In the genomic region with DNA sequence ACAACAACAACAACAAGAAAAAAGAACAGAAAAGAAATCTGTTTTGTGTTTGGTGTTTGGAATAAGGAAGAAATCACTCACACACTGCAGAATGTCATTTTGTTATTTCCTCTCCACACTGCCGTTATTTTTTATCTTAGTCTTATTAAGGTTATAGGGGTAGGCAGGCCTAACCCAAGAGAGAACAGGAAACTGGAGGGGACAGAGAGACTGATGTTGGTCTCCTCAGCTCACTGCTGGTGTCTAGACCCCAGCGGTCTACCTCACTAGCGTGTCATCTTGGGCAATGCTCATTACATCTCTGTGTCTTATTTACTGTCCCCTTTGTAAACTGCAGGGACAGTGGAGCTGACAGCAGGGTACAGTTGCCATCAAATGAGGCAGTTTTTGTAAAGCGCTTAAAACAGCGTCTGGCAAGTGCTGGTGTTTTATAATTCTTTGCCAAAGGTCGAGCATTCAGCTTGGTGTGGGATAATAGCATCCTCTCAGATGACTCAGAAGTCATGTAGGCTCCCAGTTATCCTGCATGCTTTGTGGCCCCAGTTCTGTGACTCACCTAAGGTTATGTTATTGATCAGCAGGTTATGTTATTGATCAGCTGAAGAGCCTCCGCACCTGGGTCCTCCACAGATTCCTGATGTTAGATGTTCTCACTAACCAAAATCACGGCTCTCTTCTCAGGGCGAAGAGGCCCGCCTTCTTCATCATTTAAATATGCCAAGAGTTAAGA, we compare ENCODE assay signal across 32 mouse cellular contexts. TPM values are rescaled to one million over a fixed set of nuclear protein-coding genes. Genes with fewer than 3 reads are reported as not detected.
A peak's percentile ranks its signal among the peaks of the same experiment; 100 is the strongest.
DNase-seq lines count a peak whose midpoint lies in the region; ATAC-seq and TF ChIP-seq lines count a peak whose summit lies in the region.
"Had no signal": no experiment of that assay in that cellular context is flagged by ENCODE, and none has a peak within 500 bp of the region (broad histone marks: within the 10 kb centered on the region; RNA-seq: fewer than 3 reads in every experiment).

No protein-coding gene starts in this region.

- TF ChIP-seq CTCF in thymus, adult 2 months (IDR thresholded peaks at IDR 0.05; ENCODE audit: borderline replicate concordance, control insufficient read depth, extremely low read depth, insufficient read depth, low read length, poor library complexity) = no peak

- H3K27me3 ChIP-seq in thymus, adult 2 months (ENCODE audit: control insufficient read depth, insufficient read depth, low read length) = no peaks in the 10 kb centered on the region
- H3K27me3 ChIP-seq: heart, embryonic 15.5 days; liver, embryonic 12.5 days; midbrain, embryonic 15.5 days had no signal

- no peak for DNase-seq in thymus, adult 2 months
- no peak for DNase-seq in thymus, postnatal 36 days
- no peak for DNase-seq in frontal cortex, adult 2 months (ENCODE audit: extremely low spot score in 1 of 2, low spot score in 1 of 2)
- DNase-seq in retina, embryonic 14.5 days (ENCODE audit: low spot score) = no peak
- no peak for DNase-seq in left cerebral cortex, adult 9 months (ENCODE audit: low spot score in 2 of 2)
- DNase-seq: adrenal gland, postnatal 25 days; cerebellum, adult 18-20 months; cerebellum, postnatal 10 days; heart, postnatal 36 days; kidney, adult 18-20 months; kidney, postnatal 36 days; left cerebral cortex, postnatal 4 days; liver, postnatal 0 days; lung, postnatal 4 days; right cerebral cortex, adult 18-20 months had no signal

- no peak for TF ChIP-seq POLR2A in thymus, adult 2 months (IDR thresholded peaks at IDR 0.05; ENCODE audit: control insufficient read depth, extremely low read depth, insufficient read depth, low read length, poor library complexity)

- H3K4me1 ChIP-seq in thymus, adult 2 months (replicated peaks; ENCODE audit: control insufficient read depth, insufficient read depth, low read length) = peaks cover 47% of the 10 kb centered on the region
- H3K4me1 ChIP-seq: heart, embryonic 10.5 days; midbrain, embryonic 15.5 days had no signal

- no peak overlapping the region for H3K4me3 ChIP-seq in thymus, adult 2 months (ENCODE audit: control insufficient read depth, insufficient read depth, low read length)
- no peak overlapping the region for H3K4me3 ChIP-seq in macrophage (ENCODE audit: inconsistent target)
- H3K4me3 ChIP-seq: erythroblast, embryonic 14.5 days; heart, embryonic 10.5 days; heart, embryonic 15.5 days; liver, embryonic 12.5 days; midbrain, embryonic 15.5 days had no signal

- H3K36me3 ChIP-seq in thymus, adult 2 months (ENCODE audit: control insufficient read depth, insufficient read depth, low read length) = peaks cover 85% of the 10 kb centered on the region
- H3K36me3 ChIP-seq in macrophage (ENCODE audit: inconsistent target) = no peaks in the 10 kb centered on the region
- H3K36me3 ChIP-seq: heart, embryonic 10.5 days; heart, embryonic 15.5 days; liver, embryonic 12.5 days; midbrain, embryonic 15.5 days had no signal

- WGBS in thymus, adult 2 months = 57% methylated on average over 10 of the region's 10 CpGs
- WGBS in macrophage (ENCODE audit: missing documents) = 65% methylated on average over 10 of the region's 10 CpGs

- H3K79me2 ChIP-seq in macrophage (ENCODE audit: inconsistent target) = peaks cover 95% of the 10 kb centered on the region

- ATAC-seq in activated CD4-positive, CD25-positive, alpha-beta regulatory T cell, adult 4 months = peak; percentile 37
- ATAC-seq: forebrain, embryonic 16.5 days; liver, embryonic 12.5 days; liver, postnatal 0 days; midbrain, embryonic 15.5 days had no signal

- H3K27ac ChIP-seq in thymus, adult 2 months (ENCODE audit: control insufficient read depth, insufficient read depth, low read length) = peak overlapping the region; percentile 33
- peak overlapping the region; percentile 57 for H3K27ac ChIP-seq in macrophage
- H3K27ac ChIP-seq: heart, embryonic 10.5 days; heart, embryonic 15.5 days; hindbrain, embryonic 14.5 days; liver, embryonic 12.5 days; midbrain, embryonic 15.5 days had no signal

RNA-seq across cellular contexts. Expression of gene Rhoh, which starts 21.6 kb away (rescaled TPM):
- 132 and 135 TPM in 2 replicates for polyA plus RNA-seq in thymus, adult 2 months (2012; rRNA removed)
- 100 to 1,000 TPM; 233 to 235 TPM for polyA plus RNA-seq in activated CD4-positive, CD25-positive, alpha-beta regulatory T cell, adult 4 months (2017; shearing (Covaris generic))
- total RNA-seq in macrophage (2018; cell fraction: chromatin; rRNA removed) = 10 to 100 TPM in 19 of 26 experiments, 1 to 10 TPM in 7; 3.6 to 86.8 (median 23.6) TPM
- total RNA-seq in macrophage (2018; cell fraction: cytosol; rRNA removed) = 10 to 100 TPM in 13 of 26 experiments, 1 to 10 TPM in 13; 2.7 to 13.9 (median 9.6) TPM
- 10 to 100 TPM in 15 of 26 experiments, 1 to 10 TPM in 11; 4.0 to 71.5 (median 11.9) TPM for total RNA-seq in macrophage (2018; cell fraction: nucleus; rRNA removed)
- polyA plus RNA-seq in macrophage (2018) = 6.0 to 22.2 TPM (median 10.9 TPM) in 3 replicates
- polyA plus RNA-seq in frontal cortex, adult 2 months (2012; rRNA removed) = 0.67 and 1.1 TPM in 2 replicates
- polyA plus RNA-seq: erythroblast, embryonic 14.5 days had no signal

RNA-seq across cellular contexts. Expression of gene Chrna9, which starts 52.1 kb away (rescaled TPM):
- 212 and 251 TPM in 2 replicates for polyA plus RNA-seq in thymus, adult 2 months (2012; rRNA removed)
- 1 to 10 TPM in 1 of 2 experiments, not detected in 1; 1.5 TPM for polyA plus RNA-seq in activated CD4-positive, CD25-positive, alpha-beta regulatory T cell, adult 4 months (2017; shearing (Covaris generic))
- total RNA-seq in macrophage (2018; cell fraction: chromatin; rRNA removed) = 1 to 10 TPM in 1 of 26 experiments, not detected in 25; 2.3 TPM
- not detected for total RNA-seq in macrophage (2018; cell fraction: cytosol; rRNA removed)
- 1 to 10 TPM in 2 of 26 experiments, not detected in 24; 1.9 to 3.2 TPM for total RNA-seq in macrophage (2018; cell fraction: nucleus; rRNA removed)
- polyA plus RNA-seq in macrophage (2018) = not detected in 3 replicates
- polyA plus RNA-seq in frontal cortex, adult 2 months (2012; rRNA removed) = not detected in 2 replicates
- total RNA-seq: adrenal gland, postnatal 25 days; heart, postnatal 36 days; layer of hippocampus, adult 8-10 months; layer of hippocampus, postnatal 25 days; left cerebral cortex, adult 8-10 months; left cerebral cortex, postnatal 4 days; neutrophil, adult 5-6 weeks had no signal
- polyA plus RNA-seq: brain, embryonic 14.5 days; cortical plate, adult 2 months; erythroblast, embryonic 14.5 days; forebrain, embryonic 11.5 days; forebrain, embryonic 16.5 days; hindbrain, embryonic 14.5 days; intestine, embryonic 14.5 days; liver, embryonic 12.5 days; liver, postnatal 0 days; midbrain, embryonic 15.5 days had no signal

Comparison
In these comparisons a context has a peak if more than half of its experiments do, and no peak if none do; other contexts are left out.
1. RNA of gene Chrna9, which starts 52.1 kb away (polyA plus RNA-seq): 212 to 251 TPM in thymus, adult 2 months; 1.5 TPM in activated CD4-positive, CD25-positive, alpha-beta regulatory T cell, adult 4 months, not detected in frontal cortex, adult 2 months and not detected in macrophage; every median in the first group is over 10 times any median in the second.